Mouse (Mus musculus) G1E (cell line): Measurements from ENCODE around the gene Sp2. TPM values are rescaled to one million over a fixed set of nuclear protein-coding genes. Genes with fewer than 3 reads are reported as not detected.

ENCODE experiments used
- ATAC-seq: 2 replicates; pipeline ENCODE4 v1.8.0; 2016; ENCODE audit warnings: mild to moderate bottlenecking; ENCODE audit not compliant: insufficient number of reproducible peaks, poor library complexity, low FRiP score, severe bottlenecking; ENCODE audit errors: extremely low read depth
- DNase-seq: peaks from one replicate; pipeline ENCODE4 v3.0.0; 2012; ENCODE audit warnings: low spot score
- H3K27me3 ChIP-seq: 2 replicates; pipeline ENCODE4 v1.6.1; 2012; ENCODE audit warnings: mild to moderate bottlenecking, low read length, inconsistent platforms; ENCODE audit not compliant: insufficient read depth
- H3K36me3 ChIP-seq: replicated peaks from 2 replicates; pipeline ENCODE3; 2012; ENCODE audit warnings: mild to moderate bottlenecking, inconsistent platforms
- H3K4me1 ChIP-seq: 2 replicates; pipeline ENCODE4 v1.6.1; 2012; ENCODE audit warnings: low read depth, low read length, inconsistent platforms, mixed read lengths; ENCODE audit not compliant: insufficient read depth
- H3K4me3 ChIP-seq: 2 replicates; pipeline ENCODE4 v1.5.1; 2012; ENCODE audit warnings: low read depth, mild to moderate bottlenecking, inconsistent platforms, low read length, moderate library complexity, mixed read lengths
- H3K9me3 ChIP-seq: replicated peaks from 2 replicates; pipeline ENCODE4 v1.6.1; 2012; ENCODE audit warnings: inconsistent platforms
- CTCF ChIP-seq: IDR thresholded peaks from 2 replicates; pipeline ENCODE4 v1.5.1; 2012; ENCODE audit warnings: low read depth, low read length, inconsistent platforms, mixed read lengths
- GATA1 ChIP-seq: IDR thresholded peaks from 2 replicates; pipeline ENCODE4 v1.6.1; 2012; ENCODE audit warnings: borderline replicate concordance, low read length, inconsistent platforms, mixed read lengths
- GATA2 ChIP-seq: IDR thresholded peaks from 2 replicates; pipeline ENCODE4 v1.6.1; 2012; ENCODE audit warnings: low read depth, low read length, inconsistent platforms, borderline replicate concordance
- POLR2AphosphoS5 ChIP-seq: IDR thresholded peaks from 2 replicates; pipeline ENCODE4 v1.6.1; 2012; ENCODE audit warnings: low read depth, low read length, inconsistent platforms; ENCODE audit not compliant: insufficient replicate concordance
- TAL1 ChIP-seq: conservative IDR thresholded peaks from 2 replicates; pipeline ENCODE4 v1.6.1; 2012; ENCODE audit warnings: low read depth, low read length, inconsistent platforms, mixed read lengths
- polyA plus RNA-seq: library from polyadenylated mRNA; stranded (reverse); fragments of >175 nt; gene quantifications from 2 replicates; pipeline ENCODE4 v1.2.3, GENCODE M21; 2012
- total RNA-seq, 2 experiments: library from RNA; stranded (forward) in 1 of 2; stranded (reverse) in 1 of 2; fragments of 200-1000 nt in 1 of 2; fragments of >200 nt in 1 of 2; fragmentation: Nextera tagmentation in 1 of 2; gene quantifications; 2 replicates each; pipeline ENCODE4 v1.2.3; 2014 to 2017

Sp2 gene
- total and polyA plus RNA-seq, 3 experiments: 1.6 to 46.6 (median 27.9) TPM

- peaks cover 97% of the 10 kb centered on the region for H3K4me1 ChIP-seq
- no peaks in the 10 kb centered on the region for H3K9me3 ChIP-seq
- ATAC-seq (no peak), DNase-seq (no peak)
- H3K27me3 ChIP-seq: no peaks in the 10 kb centered on the region
- peaks cover 97% of the 10 kb centered on the region for H3K36me3 ChIP-seq
- H3K4me3 ChIP-seq: no peak overlapping the region
- TF ChIP-seq GATA1 (no peak), TAL1 (no peak), GATA2 (no peak), POLR2AphosphoS5 (no peak), CTCF (no peak)
These were observed 29.9 kb downstream of the Sp2 start for GRCm38 (mm10) chr11:96952896-96953295.

- no peak for ATAC-seq
- H3K36me3 ChIP-seq: peaks cover 96% of the 10 kb centered on the region
- H3K27me3 ChIP-seq: no peaks in the 10 kb centered on the region
- no peaks in the 10 kb centered on the region for H3K9me3 ChIP-seq
- DNase-seq: no peak
- TF ChIP-seq POLR2AphosphoS5 (peak; percentile 56; the same call in 1 of the 2 replicates), CTCF (no peak)
- peaks cover 97% of the 10 kb centered on the region for H3K4me1 ChIP-seq
- H3K4me3 ChIP-seq: peak overlapping the region; percentile 7; the same call in 1 of the 2 replicates
These were observed 30.3 kb downstream of the Sp2 start for GRCm38 (mm10) chr11:96952426-96952825.

DNA sequence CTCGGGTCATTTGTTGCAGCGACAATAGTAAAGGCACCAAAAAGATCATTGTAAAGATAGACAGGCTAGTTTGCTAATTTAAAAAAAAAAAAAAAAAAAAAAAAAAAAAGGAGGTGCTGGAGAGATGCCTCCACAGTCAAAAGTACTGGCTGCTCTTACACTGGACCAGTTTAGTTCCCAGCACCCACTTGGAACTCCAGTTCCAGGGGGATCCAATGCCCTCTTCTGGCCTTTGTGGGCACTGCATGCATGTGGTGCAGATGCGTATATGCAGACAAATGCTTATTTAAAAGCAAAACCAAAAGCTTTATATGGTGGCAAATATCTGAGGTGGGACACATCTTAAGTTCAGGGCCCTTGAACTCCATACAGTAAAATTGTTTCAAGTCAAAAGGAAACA is 32.0 kb downstream of the Sp2 start:
- no peak overlapping the region for H3K4me3 ChIP-seq
- peaks cover 95% of the 10 kb centered on the region for H3K4me1 ChIP-seq
- no peak for ATAC-seq
- DNase-seq: no peak
- H3K27me3 ChIP-seq: no peaks in the 10 kb centered on the region
- peaks cover 92% of the 10 kb centered on the region for H3K36me3 ChIP-seq
- no peaks in the 10 kb centered on the region for H3K9me3 ChIP-seq
- no peak for TF ChIP-seq POLR2AphosphoS5
- no peak for TF ChIP-seq TAL1
- TF ChIP-seq GATA2: no peak
- TF ChIP-seq CTCF: no peak
- TF ChIP-seq GATA1: no peak

DNA sequence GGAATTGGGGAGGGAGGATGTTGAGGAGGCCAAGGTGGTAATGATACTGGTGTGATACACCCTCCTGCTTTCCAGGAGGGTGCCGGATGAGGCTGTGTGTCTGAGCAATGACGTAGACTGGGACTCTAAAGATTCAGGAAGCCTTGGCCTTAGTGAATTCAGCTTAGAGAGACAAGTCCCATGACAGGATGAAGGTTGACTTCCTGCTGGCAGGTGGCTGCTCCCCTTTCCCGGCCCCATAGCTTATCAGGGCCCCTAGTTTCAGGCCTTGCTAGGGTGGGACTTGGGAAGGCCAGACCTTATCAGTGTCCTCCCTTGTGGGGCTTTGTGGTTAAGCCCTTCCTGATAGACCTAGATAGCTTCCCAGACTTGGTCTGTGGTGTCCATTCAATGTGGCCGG is 34.9 kb downstream of the Sp2 start:
- peaks cover 72% of the 10 kb centered on the region for H3K36me3 ChIP-seq
- peak overlapping the region; percentile 64; the same call in 1 of the 2 replicates for H3K4me3 ChIP-seq
- ATAC-seq (peak; percentile 70), DNase-seq (peak; percentile 81)
- peak; percentile 63; the same call in 1 of the 2 replicates for TF ChIP-seq GATA2
- TF ChIP-seq GATA1: no peak
- peak; percentile 99 for TF ChIP-seq TAL1
- TF ChIP-seq POLR2AphosphoS5: no peak; the same call in 1 of the 2 replicates
- no peaks in the 10 kb centered on the region for H3K27me3 ChIP-seq
- peaks cover 88% of the 10 kb centered on the region for H3K4me1 ChIP-seq
- no peaks in the 10 kb centered on the region for H3K9me3 ChIP-seq

DNA sequence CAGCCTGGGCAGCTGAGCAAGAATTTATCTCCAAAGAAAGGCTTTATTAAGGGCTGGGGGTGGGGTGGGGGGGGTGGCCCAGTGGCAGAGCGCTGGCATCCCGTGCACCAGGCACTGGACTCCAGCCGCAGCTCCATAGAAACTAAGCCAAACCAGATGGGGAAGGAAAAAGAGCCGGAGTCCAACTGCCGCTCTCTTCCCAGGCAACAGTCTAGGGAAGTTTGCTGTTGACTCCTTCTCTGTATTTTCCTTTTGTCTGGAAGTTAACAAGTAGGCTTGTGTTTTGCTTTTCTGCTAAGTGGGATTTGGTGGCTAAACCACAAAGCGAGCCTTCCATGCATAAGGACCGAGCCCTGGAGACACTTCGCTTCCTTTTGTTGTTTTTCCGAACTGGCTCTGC is 36.3 kb downstream of the Sp2 start:
- Histone ChIP-seq H3K4me1 (peaks cover 87% of the 10 kb centered on the region), H3K9me3 (no peaks in the 10 kb centered on the region), H3K27me3 (no peaks in the 10 kb centered on the region), H3K4me3 (peak overlapping the region; percentile 84), H3K36me3 (peaks cover 69% of the 10 kb centered on the region)
- ATAC-seq (no peak), DNase-seq (no peak)
- no peak for TF ChIP-seq GATA2
- no peak for TF ChIP-seq TAL1
- TF ChIP-seq POLR2AphosphoS5: no peak
- TF ChIP-seq CTCF: no peak
- no peak for TF ChIP-seq GATA1

DNA sequence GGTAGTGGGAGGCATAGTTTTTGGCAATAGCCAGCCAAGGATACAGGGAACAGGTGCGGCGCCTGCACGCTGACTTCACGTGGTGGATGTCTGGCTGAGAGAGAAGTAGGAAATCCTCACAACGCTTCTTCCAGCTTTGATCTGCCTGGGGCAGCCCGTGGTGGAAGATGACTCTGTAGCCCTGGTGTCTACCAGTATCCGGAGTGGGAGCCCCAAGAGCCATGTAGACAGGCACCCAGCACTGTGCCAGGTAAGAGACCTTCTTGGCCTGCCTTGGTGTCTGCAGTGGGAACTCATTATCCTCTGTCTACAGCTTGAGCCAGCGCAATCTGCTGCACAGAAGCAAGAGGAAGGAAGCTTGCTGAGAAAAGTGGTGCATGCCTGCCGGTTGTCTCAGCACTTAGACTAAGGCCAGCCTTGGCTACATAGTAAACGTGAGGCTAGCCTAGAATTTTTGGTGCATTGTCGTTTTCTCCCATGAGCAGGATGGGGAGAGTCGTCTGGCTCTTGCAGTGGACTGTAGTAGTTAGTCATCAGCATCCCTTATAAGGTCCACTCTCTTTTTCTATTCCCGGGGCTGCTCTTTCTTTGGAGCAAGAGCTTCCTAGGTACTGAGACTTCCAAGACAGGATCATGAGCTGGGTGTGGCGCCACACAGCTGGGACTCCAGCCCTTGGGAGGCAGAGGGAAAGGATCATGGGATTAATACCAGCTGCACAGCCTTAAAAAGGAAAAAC is 37.7 kb downstream of the Sp2 start:
- peak overlapping the region; percentile 84 for H3K4me3 ChIP-seq
- H3K4me1 ChIP-seq: peaks cover 88% of the 10 kb centered on the region
- DNase-seq: no peak
- no peaks in the 10 kb centered on the region for H3K9me3 ChIP-seq
- TF ChIP-seq CTCF (no peak), GATA2 (no peak), POLR2AphosphoS5 (no peak)
- no peak for ATAC-seq
- H3K36me3 ChIP-seq: peaks cover 68% of the 10 kb centered on the region
- H3K27me3 ChIP-seq: no peaks in the 10 kb centered on the region
